Mouse (Mus musculus): ENCODE results near the gene H1foo. TPM values are rescaled to one million over a fixed set of nuclear protein-coding genes. Genes with fewer than 3 reads are reported as not detected.

H1foo gene
- not detected for polyA plus RNA-seq (2014; fragmentation: Illumina TruSeq; extraction: RNeasy Lipid Tissue Mini Kit (QIAGEN cat#74804); ENCODE audit: insufficient read depth, low read depth, low replicate concordance)

DNA sequence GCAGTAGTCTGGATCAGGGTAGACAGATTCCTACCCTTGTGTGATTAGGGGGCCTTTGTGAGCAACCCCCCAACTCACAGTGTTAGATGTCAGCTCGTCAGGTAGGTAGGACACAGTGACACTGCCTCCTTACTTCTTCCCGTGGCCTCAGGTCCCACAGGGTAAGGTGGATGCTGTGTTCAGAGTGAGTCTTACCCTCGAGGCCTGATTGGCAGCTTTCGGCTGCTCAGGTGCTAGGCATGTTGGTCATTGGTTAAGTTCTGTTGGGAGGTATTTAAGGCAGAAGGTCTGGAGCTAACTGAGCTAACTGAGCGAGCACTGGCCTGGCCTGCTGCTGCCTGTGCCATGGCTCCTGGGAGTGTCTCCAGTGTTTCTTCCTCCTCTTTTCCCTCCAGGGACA lies at the start of gene H1foo:
TSS of gene H1foo (plus strand) at position 301 of the 400 bp plus-strand sequence.

DNA sequence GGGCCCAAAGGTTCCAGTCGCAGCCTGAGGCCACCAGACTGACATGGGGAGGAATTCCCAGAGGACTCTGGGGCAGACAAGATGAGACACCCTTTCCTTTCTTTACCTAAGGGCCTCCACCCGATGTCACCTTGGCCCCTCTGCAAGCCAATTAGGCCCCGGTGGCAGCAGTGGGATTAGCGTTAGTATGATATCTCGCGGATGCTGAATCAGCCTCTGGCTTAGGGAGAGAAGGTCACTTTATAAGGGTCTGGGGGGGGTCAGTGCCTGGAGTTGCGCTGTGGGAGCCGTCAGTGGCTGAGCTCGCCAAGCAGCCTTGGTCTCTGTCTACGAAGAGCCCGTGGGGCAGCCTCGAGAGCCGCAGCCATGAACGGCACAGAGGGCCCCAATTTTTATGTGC lies 13.1 kb upstream of the H1foo start, which contains the start of gene Rho:
TSS of gene Rho (plus strand) at position 110 of the 400 bp plus-strand sequence.

DNA sequence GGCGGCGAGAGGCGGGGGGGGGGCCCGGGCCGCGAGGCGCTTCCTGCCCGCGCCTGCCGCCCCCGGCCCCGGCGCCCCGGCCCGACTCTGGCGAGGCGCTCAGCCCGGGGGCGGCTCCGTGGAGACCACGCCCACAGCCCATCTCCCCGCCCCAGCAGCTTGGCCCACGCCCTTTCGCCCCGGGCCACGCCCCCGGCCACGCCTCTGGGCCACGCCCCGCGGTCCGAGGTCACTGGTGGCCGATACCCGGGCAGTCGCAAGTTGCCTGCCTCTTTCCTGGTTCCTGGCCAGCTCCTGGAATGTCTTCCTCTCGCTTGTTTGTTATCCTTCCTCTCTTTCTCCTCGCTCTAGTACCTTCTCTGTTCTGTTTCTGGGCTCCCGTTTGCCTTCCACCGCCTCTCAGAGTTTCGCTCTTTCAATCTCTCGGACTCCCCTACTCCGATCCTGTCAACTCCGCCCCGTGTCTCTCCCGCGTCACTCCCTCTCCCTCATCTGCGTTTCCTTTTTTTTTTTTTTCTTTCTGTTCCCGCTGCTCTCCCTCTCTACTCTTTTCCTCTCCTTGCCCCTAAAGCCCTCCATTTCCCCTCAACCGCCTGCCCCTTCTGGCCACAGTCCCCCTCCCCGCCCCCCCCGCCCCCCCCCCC lies 50.3 kb downstream of the H1foo start, which contains the start of gene Plxnd1:
TSS of gene Plxnd1 (minus strand) at position 129 of the 644 bp plus-strand sequence.

Other genes starting within 250 kb of the H1foo start
- 2.3 TPM for gene Tmem40, start 182.5 kb upstream of the H1foo start, polyA plus RNA-seq (2014; fragmentation: Illumina TruSeq; extraction: RNeasy Lipid Tissue Mini Kit (QIAGEN cat#74804); ENCODE audit: insufficient read depth, low read depth, low replicate concordance)
- 0.66 TPM for gene Cand2, start 170.4 kb upstream of the H1foo start, polyA plus RNA-seq (2014; fragmentation: Illumina TruSeq; extraction: RNeasy Lipid Tissue Mini Kit (QIAGEN cat#74804); ENCODE audit: insufficient read depth, low read depth, low replicate concordance)
- gene Rpl32, start 136.2 kb upstream of the H1foo start, polyA plus RNA-seq (2014; fragmentation: Illumina TruSeq; extraction: RNeasy Lipid Tissue Mini Kit (QIAGEN cat#74804); ENCODE audit: insufficient read depth, low read depth, low replicate concordance), result 2,276 TPM
- gene Efcab12, start 106.5 kb upstream of the H1foo start, polyA plus RNA-seq (2014; fragmentation: Illumina TruSeq; extraction: RNeasy Lipid Tissue Mini Kit (QIAGEN cat#74804); ENCODE audit: insufficient read depth, low read depth, low replicate concordance), result 1.2 TPM
- gene Mbd4, start 91.6 kb upstream of the H1foo start, polyA plus RNA-seq (2014; fragmentation: Illumina TruSeq; extraction: RNeasy Lipid Tissue Mini Kit (QIAGEN cat#74804); ENCODE audit: insufficient read depth, low read depth, low replicate concordance), result 1.9 TPM
- gene Ift122, start 91.5 kb upstream of the H1foo start, polyA plus RNA-seq (2014; fragmentation: Illumina TruSeq; extraction: RNeasy Lipid Tissue Mini Kit (QIAGEN cat#74804); ENCODE audit: insufficient read depth, low read depth, low replicate concordance), result 5.2 TPM
- gene Rho, start 13.2 kb upstream of the H1foo start, polyA plus RNA-seq (2014; fragmentation: Illumina TruSeq; extraction: RNeasy Lipid Tissue Mini Kit (QIAGEN cat#74804); ENCODE audit: insufficient read depth, low read depth, low replicate concordance), result 0.11 TPM
- 31.7 TPM for gene Plxnd1, start 50.1 kb downstream of the H1foo start, polyA plus RNA-seq (2014; fragmentation: Illumina TruSeq; extraction: RNeasy Lipid Tissue Mini Kit (QIAGEN cat#74804); ENCODE audit: insufficient read depth, low read depth, low replicate concordance)
- gene Tmcc1, start 248.5 kb downstream of the H1foo start, polyA plus RNA-seq (2014; fragmentation: Illumina TruSeq; extraction: RNeasy Lipid Tissue Mini Kit (QIAGEN cat#74804); ENCODE audit: insufficient read depth, low read depth, low replicate concordance), result 8.5 TPM